Mouse (Mus musculus) intestine, postnatal 0 days (tissue): ENCODE measurements around the gene Fignl1. TPM values are rescaled to one million over a fixed set of nuclear protein-coding genes. Genes with fewer than 3 reads are reported as not detected.

Source experiments
- ATAC-seq: fragments of 200-750 bp; cut with Nextera tagmentation; 2 replicates; pipeline ENCODE4 v1.8.0; 2017; ENCODE audit warnings: mild to moderate bottlenecking, moderate TSS enrichment, moderate library complexity
- H3K27ac ChIP-seq: fragments of 300-500 bp; sonication (generic); 2 replicates; pipeline ENCODE4 v1.5.1; 2014; ENCODE audit warnings: mild to moderate bottlenecking, low read depth, low read length, moderate library complexity
- H3K27me3 ChIP-seq: fragments of 300-500 bp; sonication (generic); replicated peaks from 2 replicates; pipeline ENCODE4 v1.6.1; 2014; ENCODE audit warnings: low read length, mixed read lengths; ENCODE audit not compliant: control insufficient read depth, insufficient read depth
- H3K36me3 ChIP-seq: fragments of 300-500 bp; sonication (generic); 2 replicates; pipeline ENCODE4 v1.6.1; 2014; ENCODE audit warnings: mild to moderate bottlenecking, moderate library complexity; ENCODE audit not compliant: control insufficient read depth, insufficient read depth
- H3K4me1 ChIP-seq: fragments of 300-500 bp; sonication (generic); replicated peaks from 2 replicates; pipeline ENCODE4 v1.6.1; 2014; ENCODE audit warnings: antibody characterized with exemption, low read length, mixed read lengths; ENCODE audit not compliant: control insufficient read depth, insufficient read depth
- H3K4me2 ChIP-seq: fragments of 300-500 bp; sonication (generic); replicated peaks from 2 replicates; pipeline ENCODE4 v1.6.1; 2014; ENCODE audit warnings: low read depth, mild to moderate bottlenecking, moderate library complexity
- H3K4me3 ChIP-seq: fragments of 300-500 bp; sonication (generic); 2 replicates; pipeline ENCODE4 v1.5.1; 2014; ENCODE audit warnings: low read depth, low read length
- H3K9ac ChIP-seq: fragments of 300-500 bp; sonication (generic); 2 replicates; pipeline ENCODE4 v1.6.1; 2014; ENCODE audit warnings: mild to moderate bottlenecking, low read depth, low read length
- H3K9me3 ChIP-seq: fragments of 300-500 bp; sonication (generic); 2 replicates; pipeline ENCODE4 v1.6.1; 2016; ENCODE audit warnings: mixed run types; ENCODE audit not compliant: control insufficient read depth
- CTCF ChIP-seq: sonication (generic); IDR thresholded peaks from 2 replicates; pipeline ENCODE4 v1.5.1; 2016; ENCODE audit warnings: low read depth, mild to moderate bottlenecking, control low read depth, antibody characterized with exemption, moderate library complexity
- WGBS: fragments of 180-500 bp; shearing (Covaris S2); extraction: QIAGEN DNeasy Blood & Tissue Kit; methylation state at CpG from one replicate; pipeline ENCODE4 v1.1.7; 2014; 5-methylcytosine and 5-hydroxymethylcytosine counted together
- polyA plus RNA-seq: library from polyadenylated mRNA; unstranded; fragments of >200 nt; fragmentation: Nextera tagmentation; extraction: Ambion mirVana; gene quantifications from 2 replicates; pipeline ENCODE4 v1.2.1, GENCODE M21; 2015

The Fignl1 gene
- polyA plus RNA-seq, 1 experiment from 2014 or later, result 8.1 TPM

DNA sequence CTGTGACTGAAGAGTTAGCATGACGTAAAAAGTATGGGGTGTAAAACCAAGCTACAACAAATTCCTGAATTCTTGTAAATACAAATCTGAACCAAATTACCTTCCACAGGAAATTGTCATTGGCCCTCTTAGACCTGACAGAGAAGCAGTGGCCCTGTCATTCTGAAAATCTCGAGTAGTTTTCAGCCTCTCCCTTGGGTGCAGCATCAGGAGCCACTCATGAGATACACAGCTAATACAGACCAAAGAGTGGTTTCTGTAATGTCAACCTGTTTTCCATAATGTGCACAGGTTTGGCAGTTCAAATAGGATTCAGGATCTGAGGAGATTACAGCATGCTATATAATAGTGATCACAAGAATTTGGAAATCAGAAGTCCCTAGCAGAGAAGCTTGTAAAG, 71.2 kb downstream of the Fignl1 start:
- no peak overlapping the region for H3K9ac ChIP-seq
- no peaks in the 10 kb centered on the region for H3K36me3 ChIP-seq
- WGBS, result 51% methylated on average over 2 of the region's 2 CpGs
- H3K4me3 ChIP-seq, result no peak overlapping the region
- ATAC-seq, result no peak
- TF ChIP-seq CTCF, result no peak
- no peaks in the 10 kb centered on the region for H3K27me3 ChIP-seq
- H3K27ac ChIP-seq, result no peak overlapping the region
- no peaks in the 10 kb centered on the region for H3K9me3 ChIP-seq
- no peak overlapping the region for H3K4me2 ChIP-seq
- H3K4me1 ChIP-seq, result no peaks in the 10 kb centered on the region

Other genes with a start within 250 kb of the Fignl1 start
- gene 4930512M02Rik, start 181.1 kb downstream of the Fignl1 start, polyA plus RNA-seq, result not detected in 2 replicates
- 0.64 and 0.85 TPM in 2 replicates for gene Ikzf1, start 124.0 kb downstream of the Fignl1 start, polyA plus RNA-seq
- 19.2 and 20.9 TPM in 2 replicates for gene Ddc, start 89.2 kb upstream of the Fignl1 start, polyA plus RNA-seq
- 45.9 and 49.8 TPM in 2 replicates for gene Grb10, start 229.7 kb upstream of the Fignl1 start, polyA plus RNA-seq